Mouse (Mus musculus): ENCODE results near the gene Nhlrc2.
A peak's percentile ranks its signal among the peaks of the same experiment; 100 is the strongest.

DNA sequence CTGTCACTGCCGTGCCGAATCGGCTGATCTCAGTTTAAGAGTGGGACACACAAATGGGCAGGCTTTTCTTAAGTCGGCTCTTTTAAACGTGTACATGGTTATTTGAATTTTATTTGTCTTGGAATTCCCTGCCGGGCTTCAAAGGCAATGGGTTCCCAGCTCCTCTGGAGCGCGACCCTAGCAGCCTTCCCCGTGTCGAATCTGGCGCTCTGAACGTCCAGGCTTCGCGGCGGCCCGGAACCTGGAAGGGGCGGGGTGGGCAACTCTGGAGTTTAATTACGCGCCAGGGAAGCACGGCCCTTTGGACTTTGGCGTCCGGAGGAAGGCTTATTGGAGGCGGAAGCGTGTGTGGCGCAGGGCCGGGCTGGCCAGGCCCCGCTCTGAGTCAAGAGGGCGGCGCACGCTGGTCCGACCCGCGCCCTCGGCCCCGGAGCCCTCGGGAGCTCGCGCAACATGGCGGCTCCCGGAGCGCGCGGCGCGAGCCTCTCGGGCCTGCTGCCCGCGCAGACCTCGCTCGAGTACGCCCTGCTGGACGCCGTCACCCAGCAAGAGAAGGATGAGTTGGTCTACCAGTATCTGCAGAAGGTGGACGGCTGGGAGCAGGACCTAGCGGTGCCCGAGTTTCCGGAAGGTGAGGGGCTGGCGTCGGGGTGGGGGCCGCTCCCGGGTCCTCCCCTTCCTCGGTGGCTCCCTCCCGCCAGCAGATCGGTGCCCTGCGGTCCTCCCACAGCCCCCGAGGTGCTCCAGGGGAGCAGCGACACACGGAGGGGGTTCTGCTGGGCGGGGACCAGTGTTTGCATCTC lies at the start of gene Nhlrc2:
- TF ChIP-seq POLR2A (IDR thresholded peaks at IDR 0.05; ENCODE audit: borderline replicate concordance, extremely low read depth, insufficient read depth, insufficient read length, poor library complexity, severe bottlenecking) (peak; percentile 33; the same call in 1 of the 2 replicates), CTCF (IDR thresholded peaks at IDR 0.05; ENCODE audit: borderline replicate concordance, extremely low read depth, insufficient read depth, insufficient read length) (no peak)
